Mouse (Mus musculus): ENCODE measurements at regions not wholly inside any gene's neighbourhood (a gene's known extent, or its start where the extent isn't known, plus 50 kb on each side); places are given as distances from the start of the nearest gene placed in this dataset.

GRCm38 (mm10) chr8:87209295-87209694 is 263.1 kb downstream of the Cbln1 start:
- TF ChIP-seq CTCF (IDR thresholded peaks at IDR 0.05; ENCODE audit: low read depth): no peak
- TF ChIP-seq EP300 (IDR thresholded peaks at IDR 0.05; ENCODE audit: low read depth): no peak
